Mouse (Mus musculus) layer of hippocampus, adult 9-11 months (tissue): Measurements from ENCODE around the gene Sgms1.

ENCODE experiments used
- DNase-seq: peaks from one replicate; pipeline ENCODE4 v3.0.0; 2022

The Sgms1 gene

DNA sequence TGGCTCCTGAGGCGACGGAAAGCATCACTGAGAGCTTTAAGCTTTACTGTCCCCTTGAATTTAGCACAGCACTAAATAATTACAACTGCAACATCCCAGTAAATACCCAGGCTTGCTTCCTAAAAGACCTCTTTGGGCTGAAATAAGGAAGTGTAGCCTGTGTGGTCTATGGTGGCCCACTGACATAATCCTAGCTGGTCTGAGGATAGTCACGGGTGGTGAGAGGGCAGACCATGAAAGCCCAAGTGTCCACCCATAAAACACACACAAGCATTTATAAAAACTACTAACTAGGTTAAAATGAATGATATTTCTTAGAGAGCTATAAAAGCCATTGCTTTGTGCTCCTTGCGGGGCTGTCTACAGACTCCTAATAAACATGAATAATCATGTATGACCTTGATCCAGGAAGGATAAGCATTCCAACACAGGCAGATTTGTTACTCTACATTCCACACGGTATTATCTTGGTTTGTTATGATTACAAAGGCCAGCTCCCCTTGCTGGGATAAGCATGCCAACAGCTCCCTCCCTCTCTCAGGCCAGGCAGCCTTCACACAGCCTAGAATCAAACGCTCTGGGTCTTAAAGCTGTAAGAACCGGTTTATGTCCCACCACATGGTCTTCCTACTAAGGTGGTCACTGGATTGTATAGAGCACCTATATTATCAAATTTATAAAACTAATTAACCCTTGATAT is 40.4 kb downstream of the Sgms1 start:
- no peak for DNase-seq

DNA sequence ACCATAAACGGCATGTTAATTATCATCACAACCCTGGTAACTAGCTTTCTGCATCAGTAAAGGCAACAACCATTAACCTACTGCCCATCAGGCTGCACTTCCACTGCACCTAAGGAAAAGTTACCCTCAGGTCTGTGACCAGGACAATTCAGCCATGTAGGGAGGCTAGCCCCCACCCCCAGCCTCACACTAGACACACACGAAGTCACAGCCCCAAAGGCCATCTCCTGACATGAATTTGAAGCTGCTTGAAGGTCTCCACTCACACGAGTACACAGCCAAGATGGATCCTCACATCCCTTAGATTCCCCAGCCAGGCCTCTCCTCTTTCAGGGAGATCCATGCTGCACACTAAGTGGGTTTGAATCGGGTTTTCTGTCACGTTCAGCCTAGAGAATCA is 42.0 kb downstream of the Sgms1 start:
- DNase-seq, result no peak

DNA sequence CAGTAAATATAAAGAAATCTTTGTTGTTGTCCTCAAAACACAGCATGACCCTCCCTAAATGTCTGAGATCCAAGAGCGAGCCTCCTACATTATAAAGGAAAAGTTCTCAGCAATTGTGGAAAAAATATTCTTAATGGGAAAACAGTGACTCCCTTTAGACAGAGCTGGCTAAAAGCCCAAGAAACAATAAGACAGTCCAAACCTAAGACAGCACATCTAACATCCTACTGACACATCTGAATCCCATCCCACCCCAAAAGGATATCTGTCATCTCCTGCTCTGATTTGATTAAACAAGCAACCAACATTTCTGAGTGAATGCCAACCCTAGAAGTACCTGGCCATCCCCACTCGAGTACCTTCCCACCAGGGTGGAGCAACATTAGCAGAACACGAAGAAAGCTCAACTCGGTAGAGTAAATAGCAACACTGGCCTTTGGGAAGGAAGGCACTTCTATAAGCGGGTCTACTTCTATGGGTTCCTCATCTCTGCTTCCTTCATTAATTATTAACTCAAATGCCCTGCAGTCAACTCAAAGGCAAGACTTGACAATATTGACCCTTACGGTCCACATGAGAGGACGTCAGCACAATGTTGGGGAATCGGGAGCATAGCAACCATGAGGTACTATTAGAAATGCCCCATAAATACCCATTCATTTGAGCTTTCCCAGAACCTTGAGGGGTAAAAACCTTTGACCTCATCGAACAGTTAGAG is 42.7 kb downstream of the Sgms1 start:
- DNase-seq, result no peak

DNA sequence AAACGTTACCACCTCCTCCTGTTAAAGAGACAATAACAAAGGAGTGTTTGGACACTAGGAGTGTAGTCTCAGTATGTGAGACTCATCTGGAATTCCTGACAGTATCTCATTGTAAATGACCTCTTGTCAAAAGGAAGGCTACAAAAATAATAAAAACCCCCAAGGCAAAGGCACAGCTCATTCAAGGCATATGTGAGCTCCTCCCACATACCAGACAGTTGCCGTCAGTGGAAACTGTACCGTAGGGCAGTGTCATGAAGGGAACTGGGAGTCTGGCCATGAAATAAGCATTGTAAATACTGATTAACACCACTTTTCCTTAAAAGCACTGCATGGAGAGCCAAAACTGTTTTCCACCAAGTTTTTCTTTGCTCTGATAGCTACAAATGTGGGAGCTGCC is 43.3 kb downstream of the Sgms1 start:
- peak; percentile 56 for DNase-seq

DNA sequence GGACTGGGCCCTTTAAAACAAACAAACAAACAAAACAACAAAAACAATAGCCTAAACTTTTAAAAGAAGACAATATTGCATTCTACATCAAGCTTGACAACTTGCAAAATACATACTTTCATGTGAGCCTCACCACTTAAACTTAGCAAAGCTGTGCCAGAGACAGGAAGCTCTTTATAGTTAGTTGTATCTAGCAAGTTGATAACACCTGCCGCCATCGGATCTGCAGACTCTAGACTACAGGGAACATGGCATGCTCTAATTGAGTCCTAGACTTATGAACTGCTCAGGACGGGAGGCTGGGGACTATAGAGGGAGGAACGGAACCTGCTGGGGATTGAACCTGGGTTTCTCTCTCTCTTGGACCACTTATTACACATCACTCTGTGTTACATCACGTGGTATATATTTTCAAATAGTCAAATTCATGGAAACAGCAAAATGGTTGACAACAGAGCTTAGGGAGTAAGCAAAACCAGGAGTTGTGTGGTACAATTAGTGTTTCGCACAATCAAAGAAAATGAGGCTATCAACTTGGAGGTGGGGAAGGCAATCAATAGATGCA is 44.3 kb downstream of the Sgms1 start:
- no peak for DNase-seq

DNA sequence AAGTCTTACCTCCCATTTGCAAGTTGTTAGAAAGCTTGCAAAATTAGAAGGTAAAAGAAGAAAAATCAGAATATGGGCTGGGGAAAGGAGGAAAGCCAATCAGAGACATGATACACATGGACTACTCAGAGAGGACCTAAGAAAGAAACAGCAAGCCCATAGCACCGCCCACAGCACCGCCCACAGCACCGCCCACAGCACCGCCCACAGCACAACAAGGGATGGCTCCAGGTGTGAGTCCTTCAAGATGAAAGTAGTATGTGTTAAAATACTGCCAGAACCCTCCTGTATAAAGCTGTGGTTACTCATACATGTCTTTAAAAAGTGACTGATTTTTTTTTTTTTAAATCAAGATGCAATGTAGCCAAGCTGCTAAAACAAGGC is 44.8 kb downstream of the Sgms1 start:
- DNase-seq, result no peak

DNA sequence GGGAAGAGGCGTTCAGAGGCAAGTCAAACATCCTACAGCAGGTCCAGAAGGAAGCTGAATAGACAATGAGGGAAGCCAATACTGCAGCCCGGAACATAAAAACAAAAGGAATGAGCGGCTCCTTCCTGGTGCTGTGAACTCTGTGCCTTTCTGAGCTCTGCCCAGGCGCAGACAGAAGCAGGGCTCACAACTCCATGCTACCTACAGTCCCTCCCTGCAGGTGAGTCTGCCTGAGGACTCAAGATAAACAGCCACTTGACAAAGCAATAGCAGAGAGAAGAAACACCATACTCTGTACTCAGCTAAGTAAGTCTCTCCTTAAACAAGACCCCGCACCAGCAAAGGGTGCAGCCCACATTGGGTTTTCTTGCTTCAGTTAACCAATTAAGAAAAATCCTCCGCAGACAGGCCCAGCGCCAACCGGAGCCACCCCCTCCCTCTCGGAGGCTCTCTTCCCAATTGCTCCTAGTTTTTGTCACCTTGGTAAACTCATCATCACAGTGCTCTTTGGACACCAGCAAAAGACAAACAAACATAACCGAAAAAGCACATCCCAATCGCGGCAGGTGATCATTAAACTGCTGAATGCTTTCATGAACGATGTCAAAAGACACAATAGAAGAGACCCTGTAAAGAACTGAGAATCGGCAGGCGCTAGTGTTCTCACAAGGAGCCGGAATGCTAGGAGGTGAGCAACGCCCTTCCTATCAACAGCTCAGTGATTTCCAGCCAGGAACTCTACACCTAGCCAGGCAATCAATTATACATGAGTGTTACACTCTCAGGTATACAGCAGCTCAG is 45.4 kb downstream of the Sgms1 start:
- DNase-seq, result no peak

DNA sequence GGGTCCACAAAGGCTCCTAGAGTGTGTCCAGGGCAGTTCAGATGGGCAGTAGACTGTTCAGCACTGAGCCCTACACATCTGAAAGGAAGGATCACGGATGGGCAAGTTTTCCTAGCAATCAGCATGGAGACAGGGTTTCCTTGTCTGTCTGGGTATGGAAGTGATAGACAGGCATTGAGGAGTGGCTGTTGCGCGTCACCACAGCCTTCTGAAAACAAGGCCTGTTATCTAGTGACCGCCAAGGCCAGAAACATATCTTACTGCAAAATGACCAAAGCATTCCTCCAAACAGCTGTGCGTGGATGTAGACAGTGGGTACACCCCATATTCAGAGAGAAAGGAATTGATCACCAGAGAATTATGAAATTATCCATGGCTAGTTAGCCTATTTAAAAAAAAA is 47.1 kb downstream of the Sgms1 start:
- no peak for DNase-seq

DNA sequence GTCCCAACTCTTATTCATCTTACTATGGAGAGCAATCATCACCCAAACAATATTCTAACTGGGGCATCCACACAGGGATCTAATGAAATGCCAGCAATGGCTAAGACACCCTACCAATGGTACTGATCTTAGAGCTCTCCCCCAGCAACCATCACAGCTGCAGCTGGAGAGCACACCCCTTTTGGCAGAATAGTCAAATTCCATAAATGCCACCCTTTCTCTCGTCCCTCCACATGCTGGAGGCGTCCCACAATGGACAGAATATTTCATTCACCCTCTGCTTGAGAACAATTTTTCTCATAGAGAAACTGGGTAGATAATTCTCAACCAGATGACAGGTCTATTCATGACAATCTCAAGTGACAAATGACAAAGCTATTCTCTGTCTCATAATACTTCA is 48.4 kb downstream of the Sgms1 start:
- DNase-seq, result peak; percentile 41

DNA sequence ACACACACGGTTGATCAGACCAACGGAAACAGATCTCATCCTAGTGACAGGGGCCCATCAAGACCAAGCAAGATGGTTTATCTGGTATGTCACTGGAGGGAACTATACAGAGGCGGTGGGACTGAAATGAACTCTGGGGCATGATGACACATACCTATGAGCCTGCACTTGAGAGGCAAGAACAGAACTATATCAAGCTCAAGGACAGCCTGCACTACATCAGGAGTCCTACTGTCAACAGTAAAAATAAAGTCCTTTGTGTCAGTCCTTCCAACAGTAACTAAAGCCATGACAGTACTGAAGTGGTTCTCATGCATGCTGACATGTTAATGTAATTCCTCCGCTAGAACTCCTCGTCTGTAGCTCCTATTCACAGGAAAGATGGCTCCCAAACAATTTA is 49.3 kb downstream of the Sgms1 start:
- no peak for DNase-seq

DNA sequence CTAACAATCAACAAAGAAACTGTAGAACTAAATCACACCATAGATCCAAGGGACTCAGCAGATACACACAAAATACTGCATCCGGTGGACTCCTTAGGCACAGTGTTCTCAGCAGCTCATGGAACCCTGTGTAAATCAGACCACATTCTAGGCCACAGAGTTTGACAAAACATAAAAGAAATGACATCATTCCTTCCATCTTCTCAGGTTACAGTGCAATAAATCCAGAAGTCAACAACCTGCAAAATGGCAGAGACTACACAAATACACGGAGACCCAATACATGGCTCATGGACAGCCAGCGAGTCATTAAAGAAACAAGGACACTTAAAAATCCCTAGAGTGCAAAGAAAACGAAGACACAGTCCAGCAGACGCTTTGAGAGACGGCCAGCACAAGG is 51.8 kb downstream of the Sgms1 start:
- DNase-seq, result no peak

DNA sequence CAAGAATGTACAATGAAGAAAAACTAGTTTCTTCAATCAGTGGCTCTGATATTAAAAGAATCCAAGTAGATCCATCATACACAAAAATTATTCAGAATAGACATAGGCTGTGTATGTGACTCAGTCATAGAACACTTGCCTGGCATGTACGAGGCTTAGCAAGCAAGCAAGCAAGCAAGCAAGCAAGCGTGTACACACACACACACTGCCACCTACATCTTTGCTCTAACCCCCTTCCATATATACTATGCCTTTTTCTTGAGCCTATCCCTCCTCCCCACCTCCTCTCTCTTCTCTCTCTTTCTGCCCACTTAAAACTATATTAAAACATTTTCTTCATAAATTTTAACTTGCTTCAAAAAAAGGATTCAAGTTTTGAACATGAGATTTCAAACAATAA is 54.8 kb downstream of the Sgms1 start:
- DNase-seq, result no peak

DNA sequence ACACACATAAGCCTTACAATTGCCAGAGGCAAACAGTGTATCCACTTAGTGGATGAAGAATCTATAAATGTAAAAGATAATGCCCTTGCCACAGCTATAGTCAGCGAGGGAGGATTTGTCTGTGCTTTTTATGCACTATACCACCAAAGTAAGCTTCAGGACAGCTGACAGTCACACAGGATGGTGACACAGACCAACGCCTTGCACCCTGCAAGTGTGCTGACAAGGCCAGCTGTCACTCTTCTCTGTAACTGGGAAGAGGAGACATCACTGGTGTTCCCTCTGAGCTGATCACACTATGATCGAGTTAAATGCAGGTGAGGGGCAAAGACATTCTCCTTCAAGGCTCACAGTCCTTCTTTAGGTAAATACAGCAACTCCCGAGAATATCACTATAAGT is 56.0 kb downstream of the Sgms1 start:
- no peak for DNase-seq

DNA sequence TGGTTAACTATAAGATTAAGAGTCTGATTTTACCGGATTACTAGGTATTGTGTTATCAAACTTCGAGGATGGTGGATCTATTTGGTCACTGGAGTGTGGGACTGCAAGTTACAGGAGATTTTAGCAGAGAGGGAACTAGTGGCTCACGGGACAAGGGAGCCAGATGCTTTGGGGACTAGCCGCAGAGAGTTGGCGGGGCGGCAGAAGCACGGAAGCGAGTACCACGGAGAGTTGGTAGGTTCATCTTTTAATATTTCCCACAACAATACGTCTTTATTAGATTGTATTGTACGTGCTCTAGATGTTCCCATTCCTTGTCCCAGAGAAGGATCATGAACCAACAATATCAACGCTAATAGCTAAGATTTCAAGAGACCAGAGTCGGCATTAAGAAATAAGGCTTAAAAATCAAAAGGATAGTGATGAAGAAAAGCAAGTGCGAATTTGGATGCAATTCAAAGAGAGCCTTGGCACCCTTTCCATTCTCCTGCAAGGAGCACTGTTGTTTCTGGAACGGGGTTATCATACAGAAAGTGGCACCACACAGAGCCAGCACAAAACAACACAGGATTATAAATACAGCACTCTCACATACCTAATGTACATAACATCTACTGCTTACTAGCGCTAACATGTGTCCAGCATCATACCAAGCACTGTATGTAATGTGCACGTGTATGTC is 56.6 kb downstream of the Sgms1 start:
- DNase-seq, result no peak

DNA sequence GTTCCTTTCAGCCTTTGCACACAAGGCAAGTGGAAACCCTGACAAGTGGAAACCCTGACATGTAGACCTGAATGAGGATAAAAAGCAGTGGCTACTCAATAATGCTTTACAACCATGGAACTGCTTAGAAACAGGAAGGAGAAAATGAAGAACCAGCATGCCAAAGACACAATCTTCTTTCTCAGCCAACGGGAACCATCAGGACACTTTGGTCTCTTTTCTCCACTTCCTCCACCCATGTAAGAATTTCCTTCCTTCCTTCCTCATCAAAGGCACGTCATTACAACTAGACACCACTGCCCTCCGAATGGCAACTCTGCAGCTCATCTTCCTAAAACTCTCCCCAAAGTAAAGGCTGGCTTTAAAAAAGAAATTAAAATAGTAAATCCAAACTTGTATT is 59.3 kb downstream of the Sgms1 start:
- no peak for DNase-seq

DNA sequence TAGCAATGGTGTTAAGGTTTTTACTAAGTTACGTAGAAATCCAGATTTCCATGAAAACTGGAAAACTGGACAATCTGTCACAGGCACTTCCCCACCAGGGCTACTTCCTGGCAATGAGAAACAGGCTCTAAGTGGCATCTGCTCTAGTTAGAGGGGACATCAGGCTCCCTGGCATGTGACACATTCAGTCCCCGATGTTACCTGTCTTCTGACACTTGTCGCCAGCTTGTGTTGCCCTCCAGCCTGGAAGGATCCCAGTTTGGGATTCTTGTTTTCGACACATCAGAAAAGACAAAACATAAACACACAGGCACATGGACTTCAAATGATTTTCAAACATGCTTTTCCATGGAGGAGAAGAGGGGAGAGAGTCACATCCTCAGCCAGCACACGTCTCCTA is 60.0 kb downstream of the Sgms1 start:
- no peak for DNase-seq

DNA sequence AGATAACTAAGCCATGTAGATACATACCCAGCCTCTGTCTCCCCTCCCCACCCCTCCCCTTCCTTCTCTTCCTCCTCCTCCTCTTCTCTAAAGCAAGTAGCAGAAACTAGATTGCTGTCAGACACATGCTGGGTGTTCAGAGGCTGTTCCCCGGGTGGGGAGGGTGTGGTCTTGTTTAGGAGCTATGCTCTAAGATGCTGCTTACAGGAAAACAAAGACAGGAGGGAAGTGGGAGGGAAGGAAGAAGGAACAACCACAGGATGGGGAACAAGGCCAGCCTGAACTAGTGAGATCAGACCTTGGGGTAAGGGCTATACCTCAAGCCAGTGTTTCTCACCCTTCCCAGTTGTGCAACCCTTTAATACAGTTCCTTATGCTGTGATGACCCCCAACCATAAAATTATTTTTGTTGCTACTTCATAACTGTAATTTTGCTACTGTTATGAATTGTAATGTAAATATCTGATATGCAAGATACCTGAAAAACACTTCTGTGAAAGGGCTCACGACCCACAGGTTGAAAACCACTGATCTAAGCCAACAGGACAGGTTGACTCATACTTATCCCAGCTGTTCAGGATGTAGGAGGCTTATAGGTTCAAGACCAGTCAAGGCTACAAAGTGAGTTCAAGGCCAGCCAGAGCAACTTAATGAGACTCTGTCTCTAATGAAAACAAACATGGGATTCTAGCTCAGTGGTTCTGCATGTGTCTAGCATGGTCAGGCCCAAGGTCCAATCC is 61.3 kb downstream of the Sgms1 start:
- no peak for DNase-seq

DNA sequence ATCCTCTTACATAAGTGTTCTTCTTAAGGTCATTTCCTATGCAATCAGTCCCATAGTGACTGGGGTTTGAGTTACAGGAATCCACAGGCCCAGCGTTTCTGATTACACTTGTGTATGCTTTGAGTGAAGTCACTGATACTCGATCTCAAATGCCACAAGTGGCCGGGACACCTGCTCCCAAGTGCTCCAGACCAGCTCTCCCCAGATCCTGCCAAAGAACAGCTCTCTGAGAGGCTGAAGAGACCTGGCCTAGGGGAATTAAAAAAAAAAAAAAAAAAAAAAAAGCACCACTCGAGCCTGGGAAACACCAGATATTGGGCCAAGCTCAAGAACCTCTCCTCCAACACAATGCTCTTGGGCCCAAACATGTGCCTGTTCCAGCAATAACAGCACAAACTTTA is 62.9 kb downstream of the Sgms1 start:
- no peak for DNase-seq

DNA sequence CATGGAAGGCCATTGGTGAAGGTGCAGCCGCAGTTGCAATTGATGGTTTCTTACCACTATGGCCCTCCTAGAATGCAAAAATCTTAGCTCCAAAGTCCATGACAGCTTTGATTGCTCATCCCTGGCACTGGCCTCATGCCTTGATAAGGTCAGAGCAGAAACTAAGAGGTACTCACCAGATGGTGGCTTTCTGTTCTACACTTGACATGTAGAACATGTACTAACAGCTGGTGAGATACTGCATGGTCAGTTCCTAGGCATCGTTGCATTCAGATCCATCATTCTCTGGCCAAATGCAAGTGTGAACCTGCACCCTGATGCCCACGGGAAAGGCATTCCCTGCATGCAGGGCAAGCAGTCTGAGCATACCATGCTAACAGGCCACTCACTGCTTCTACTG is 63.4 kb downstream of the Sgms1 start:
- no peak for DNase-seq

DNA sequence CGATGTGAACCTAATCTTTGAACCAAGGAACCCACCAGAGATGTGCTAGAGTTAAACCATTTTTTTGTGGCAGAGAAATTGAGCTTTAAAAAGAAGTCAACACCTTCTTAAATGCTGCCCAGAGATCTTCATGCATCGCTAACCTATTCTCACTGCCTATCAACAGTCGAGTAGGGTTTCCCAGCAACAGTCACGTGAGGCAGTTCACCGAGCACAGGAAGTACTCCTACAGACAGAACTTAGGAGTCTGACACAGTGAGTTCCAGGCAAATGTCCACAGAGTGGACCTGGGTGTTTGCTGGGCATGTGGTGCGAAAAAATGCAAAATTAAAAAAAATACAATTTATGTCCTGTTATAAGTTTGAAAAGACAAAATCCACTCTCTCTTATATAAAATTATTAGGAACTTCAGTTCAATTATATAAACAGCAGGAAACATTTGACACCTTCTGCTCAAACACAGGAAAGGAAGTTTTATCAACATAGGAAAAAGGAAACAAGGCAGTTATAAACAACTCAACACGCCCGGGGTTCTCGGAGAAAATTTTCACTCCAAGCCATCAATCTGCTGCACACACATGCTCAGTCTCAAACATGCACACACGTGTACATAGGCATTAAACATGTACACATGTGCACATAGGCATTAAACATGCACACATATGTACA is 64.3 kb downstream of the Sgms1 start:
- no peak for DNase-seq

DNA sequence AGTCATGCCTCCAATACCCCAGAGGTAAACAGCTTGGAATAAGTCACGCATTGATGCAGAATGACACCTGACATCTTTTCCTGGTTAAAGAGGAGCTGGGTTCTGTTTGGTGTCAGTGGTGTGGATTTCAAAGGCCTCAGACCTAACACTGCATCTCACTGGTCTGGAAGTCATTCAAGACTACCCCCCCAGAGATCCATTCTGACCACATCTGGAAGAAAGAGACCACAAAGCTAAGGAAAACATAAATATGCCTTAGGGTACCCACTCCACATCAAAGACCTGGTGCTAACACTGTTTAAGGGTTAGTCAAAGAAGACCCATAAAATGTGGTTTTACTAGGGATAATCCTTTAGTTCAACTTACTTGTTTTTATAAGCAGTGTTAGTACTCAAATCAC is 65.0 kb downstream of the Sgms1 start:
- no peak for DNase-seq

DNA sequence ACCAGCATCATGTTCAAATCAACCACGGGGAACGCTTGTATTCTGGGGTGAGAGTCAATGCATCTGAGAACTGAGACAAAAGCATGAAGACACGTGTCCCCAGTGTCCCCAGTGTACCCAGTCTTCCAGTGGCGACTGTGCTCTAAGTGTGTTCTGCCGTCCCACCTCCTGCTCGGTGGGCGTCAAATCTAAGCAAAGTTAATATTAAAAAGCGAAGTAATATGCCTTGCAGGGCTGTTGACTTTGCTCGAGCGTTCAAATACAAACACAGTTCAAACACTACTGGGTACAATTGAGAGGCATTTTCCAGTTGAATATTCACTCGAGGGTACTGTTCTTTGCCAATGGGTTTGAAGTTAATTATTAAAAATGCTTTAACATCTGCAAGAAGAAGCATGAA is 66.4 kb downstream of the Sgms1 start:
- no peak for DNase-seq
